Mouse (Mus musculus) heart, embryonic 14.5 days (tissue): ENCODE data around the gene Ptgs1. TPM values are rescaled to one million over a fixed set of nuclear protein-coding genes. Genes with fewer than 3 reads are reported as not detected.

Experiments used
- ATAC-seq: fragments of 200-750 bp; cut with Nextera tagmentation; 2 replicates; pipeline ENCODE4 v1.8.0; 2017; ENCODE audit warnings: low read depth, moderate TSS enrichment; ENCODE audit not compliant: insufficient number of reproducible peaks, insufficient read depth, low FRiP score
- H3K27ac ChIP-seq, 2 experiments: fragments of 200-500 bp in 1 of 2; fragments of 300-500 bp in 1 of 2; sonication (generic) in 1 of 2; replicated peaks in 1 of 2; 2 replicates each; pipeline ENCODE4 v1.5.1; 2012 to 2014; ENCODE audit warnings: low read depth in 2 of 2, low read length in 2 of 2, control low read depth in 1 of 2, mild to moderate bottlenecking in 1 of 2, mixed read lengths in 1 of 2; ENCODE audit not compliant: control insufficient read depth in 1 of 2, insufficient read depth in 1 of 2
- H3K27me3 ChIP-seq: fragments of 300-500 bp; sonication (generic); 2 replicates; pipeline ENCODE4 v1.6.1; 2014; ENCODE audit warnings: mild to moderate bottlenecking, low read length, control low read depth; ENCODE audit not compliant: control insufficient read depth, insufficient read depth
- H3K36me3 ChIP-seq: fragments of 300-500 bp; sonication (generic); 2 replicates; pipeline ENCODE4 v1.6.1; 2014; ENCODE audit warnings: mild to moderate bottlenecking, control low read depth, low read length, mixed read lengths; ENCODE audit not compliant: control insufficient read depth, insufficient read depth
- H3K4me1 ChIP-seq, 2 experiments: fragments of 200-500 bp in 1 of 2; fragments of 300-500 bp in 1 of 2; sonication (generic) in 1 of 2; 2 replicates each; pipeline ENCODE4 v1.6.1; 2012 to 2014; ENCODE audit warnings: low read length in 2 of 2, control low read depth in 1 of 2, mixed read lengths in 1 of 2; ENCODE audit not compliant: control insufficient read depth in 2 of 2, insufficient read depth in 2 of 2
- H3K4me2 ChIP-seq: fragments of 300-500 bp; sonication (generic); 2 replicates; pipeline ENCODE4 v1.6.1; 2014; ENCODE audit warnings: mild to moderate bottlenecking, low read length
- H3K4me3 ChIP-seq, 2 experiments: fragments of 200-500 bp in 1 of 2; fragments of 300-500 bp in 1 of 2; sonication (generic) in 1 of 2; 2 replicates each; pipeline ENCODE4 v1.5.1; 2012 to 2014; ENCODE audit warnings: low read length in 2 of 2, mild to moderate bottlenecking in 2 of 2, control low read depth in 1 of 2, low read depth in 1 of 2, moderate library complexity in 1 of 2; ENCODE audit not compliant: control insufficient read depth in 1 of 2, insufficient read depth in 1 of 2
- H3K9ac ChIP-seq: fragments of 300-500 bp; sonication (generic); 2 replicates; pipeline ENCODE4 v1.6.1; 2014; ENCODE audit warnings: mild to moderate bottlenecking, low read length
- H3K9me3 ChIP-seq: fragments of 300-500 bp; sonication (generic); 2 replicates; pipeline ENCODE4 v1.6.1; 2016; ENCODE audit warnings: low read length, control low read depth; ENCODE audit not compliant: control insufficient read depth
- WGBS: fragments of 180-500 bp; shearing (Covaris S2); extraction: QIAGEN DNeasy Blood & Tissue Kit; methylation state at CpG from one replicate; pipeline ENCODE4 v1.1.7; 2014; 5-methylcytosine and 5-hydroxymethylcytosine counted together
- polyA plus RNA-seq: library from polyadenylated mRNA; unstranded; fragments of >200 nt; fragmentation: Nextera tagmentation; extraction: Ambion mirVana; gene quantifications from 2 replicates; pipeline ENCODE4 v1.2.1, GENCODE M21; 2014

Ptgs1 gene
- polyA plus RNA-seq, 1 experiment from 2014 or later: 31.0 TPM

DNA sequence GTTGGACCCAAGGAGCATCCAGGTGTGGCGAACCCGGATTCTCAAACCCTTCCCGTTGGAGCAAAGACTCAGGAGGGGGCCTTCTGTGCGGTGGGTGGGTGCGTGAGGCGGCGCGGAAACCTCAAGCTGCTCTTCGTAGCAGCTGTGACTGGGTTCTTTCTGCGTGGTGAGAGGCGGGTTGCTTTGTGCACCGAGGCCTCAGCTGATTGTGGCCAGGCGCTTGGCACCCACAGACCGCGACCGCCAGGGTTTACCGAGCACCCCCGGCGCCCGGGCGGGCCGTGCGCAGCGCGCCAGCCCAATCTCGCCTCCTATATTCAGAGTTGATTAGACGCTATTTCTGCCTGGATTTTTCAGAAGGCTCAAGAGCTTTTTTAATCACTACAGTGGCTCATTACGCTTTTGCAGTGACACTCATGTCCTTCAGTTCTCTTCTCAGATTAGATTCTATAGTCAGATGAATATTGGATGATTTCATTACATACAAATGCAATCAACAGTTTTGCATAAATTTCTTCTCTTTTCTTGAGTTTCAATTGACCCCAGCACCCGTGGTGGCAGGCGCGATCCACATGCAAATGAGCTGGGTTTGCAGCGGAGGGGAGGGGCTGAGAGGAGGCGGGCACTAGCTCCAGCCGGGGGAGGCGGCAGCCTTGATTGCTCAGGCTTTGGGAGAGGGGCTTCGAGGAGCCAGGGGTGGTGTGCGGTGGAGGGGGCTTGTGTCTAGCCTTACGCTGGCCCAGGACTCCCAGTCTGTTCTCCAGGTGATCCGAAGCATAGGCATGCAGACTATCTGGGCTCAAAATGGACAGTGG, 27.0 kb upstream of the Ptgs1 start:
- 1% methylated on average over 39 of the region's 39 CpGs for WGBS
- H3K27ac ChIP-seq: no peak overlapping the region; a peak in 1 of 4 replicates
- H3K36me3 ChIP-seq: no peaks in the 10 kb centered on the region
- no peaks in the 10 kb centered on the region for H3K9me3 ChIP-seq
- peak overlapping the region; percentile 68 for H3K9ac ChIP-seq
- H3K4me3 ChIP-seq: peak overlapping the region; percentile 26 to 41
- peaks cover 41% of the 10 kb centered on the region for H3K27me3 ChIP-seq
- 0 out of 2 replicates have a peak, but pooled peaks have one; percentile 36 for ATAC-seq
- H3K4me2 ChIP-seq: peak overlapping the region; percentile 86
- peaks cover 22 to 24% of the 10 kb centered on the region in 2 experiments for H3K4me1 ChIP-seq

GRCm38 (mm10) chr2:36204595-36204994, 25.6 kb upstream of the Ptgs1 start:
- Histone ChIP-seq H3K4me3 (no peak overlapping the region), H3K36me3 (no peaks in the 10 kb centered on the region), H3K27me3 (peaks cover 48% of the 10 kb centered on the region), H3K9me3 (no peaks in the 10 kb centered on the region), H3K27ac (no peak overlapping the region), H3K4me1 (peaks cover 14 to 15% of the 10 kb centered on the region in 2 experiments), H3K4me2 (no peak overlapping the region), H3K9ac (no peak overlapping the region)
- ATAC-seq: no peak
- WGBS: 51% methylated on average over 4 of the region's 4 CpGs

- H3K4me1 ChIP-seq: peaks cover 19% of the 10 kb centered on the region in 2 experiments
- peaks cover 44% of the 10 kb centered on the region for H3K27me3 ChIP-seq
- WGBS: 69% methylated on average over 11 of the region's 11 CpGs
- no peak overlapping the region for H3K4me2 ChIP-seq
- ATAC-seq: no peak
- H3K9ac ChIP-seq: no peak overlapping the region
- no peak overlapping the region for H3K27ac ChIP-seq
- H3K36me3 ChIP-seq: no peaks in the 10 kb centered on the region
- H3K9me3 ChIP-seq: no peaks in the 10 kb centered on the region
- H3K4me3 ChIP-seq: no peak overlapping the region
These were observed 23.2 kb upstream of the Ptgs1 start for GRCm38 (mm10) chr2:36207071-36207470.

GRCm38 (mm10) chr2:36210796-36211195, 19.4 kb upstream of the Ptgs1 start:
- ATAC-seq: no peak
- H3K27ac ChIP-seq: no peak overlapping the region
- peak overlapping the region; percentile 54 for H3K4me2 ChIP-seq
- peak overlapping the region; percentile 10 to 27; a peak in 3 of 4 replicates for H3K4me3 ChIP-seq
- no peaks in the 10 kb centered on the region for H3K9me3 ChIP-seq
- H3K4me1 ChIP-seq: peaks cover 19 to 30% of the 10 kb centered on the region in 2 experiments
- 0 out of 2 replicates have a peak overlapping the region, but pooled peaks have one; percentile 41 for H3K9ac ChIP-seq
- no peaks in the 10 kb centered on the region for H3K36me3 ChIP-seq
- peaks cover 16% of the 10 kb centered on the region for H3K27me3 ChIP-seq
- 8% methylated on average over 33 of the region's 34 CpGs for WGBS

GRCm38 (mm10) chr2:36211785-36212184, 18.4 kb upstream of the Ptgs1 start:
- no peak for ATAC-seq
- H3K27ac ChIP-seq: no peak overlapping the region
- H3K9ac ChIP-seq: no peak overlapping the region
- H3K9me3 ChIP-seq: no peaks in the 10 kb centered on the region
- no peaks in the 10 kb centered on the region for H3K36me3 ChIP-seq
- peaks cover 28 to 40% of the 10 kb centered on the region in 2 experiments for H3K4me1 ChIP-seq
- H3K4me3 ChIP-seq: no peak overlapping the region
- 64% methylated on average over 7 of the region's 7 CpGs for WGBS
- H3K27me3 ChIP-seq: peaks cover 16% of the 10 kb centered on the region
- no peak overlapping the region for H3K4me2 ChIP-seq

- WGBS: 8% methylated on average over 7 of the region's 7 CpGs
- peak overlapping the region; percentile 34; the same call in 1 of the 2 replicates for H3K9ac ChIP-seq
- peak; percentile 59 for ATAC-seq
- peak overlapping the region; percentile 12 to 75 for H3K27ac ChIP-seq
- H3K9me3 ChIP-seq: no peaks in the 10 kb centered on the region
- peaks cover 39 to 53% of the 10 kb centered on the region in 2 experiments for H3K4me1 ChIP-seq
- peaks cover 16% of the 10 kb centered on the region for H3K27me3 ChIP-seq
- H3K4me2 ChIP-seq: peak overlapping the region; percentile 28
- no peaks in the 10 kb centered on the region for H3K36me3 ChIP-seq
- no peak overlapping the region for H3K4me3 ChIP-seq
These were observed 17.1 kb upstream of the Ptgs1 start for GRCm38 (mm10) chr2:36213108-36213507.

GRCm38 (mm10) chr2:36214023-36214422, 16.2 kb upstream of the Ptgs1 start:
- ATAC-seq: peak; percentile 29; the same call in 1 of the 2 replicates
- Histone ChIP-seq H3K9me3 (no peaks in the 10 kb centered on the region), H3K9ac (peak overlapping the region; percentile 34; the same call in 1 of the 2 replicates), H3K4me2 (peak overlapping the region; percentile 51), H3K27ac (peak overlapping the region; percentile 3 to 75; a peak in 3 of 4 replicates), H3K4me3 (no peak overlapping the region; a peak in 1 of 4 replicates), H3K27me3 (peaks cover 13% of the 10 kb centered on the region), H3K4me1 (peaks cover 40 to 54% of the 10 kb centered on the region in 2 experiments), H3K36me3 (no peaks in the 10 kb centered on the region)
- WGBS: 5% methylated on average over 8 of the region's 8 CpGs
